Mouse (Mus musculus): ENCODE measurements around the gene Ptges.

GRCm38 (mm10) chr2:30913022-30913421, 16.6 kb downstream of the Ptges start:
- TF ChIP-seq POLR2A (IDR thresholded peaks at IDR 0.05; ENCODE audit: control insufficient read depth, low read depth, low read length) (no peak), CTCF (IDR thresholded peaks at IDR 0.05; ENCODE audit: control insufficient read depth, insufficient read depth, insufficient replicate concordance, low read depth, low read length) (no peak)

Measured in testis, adult 2 months (tissue).